Mouse (Mus musculus) embryonic facial prominence, embryonic 12.5 days (tissue): ENCODE results near the gene Gif. TPM values are rescaled to one million over a fixed set of nuclear protein-coding genes. Genes with fewer than 3 reads are reported as not detected.

ENCODE experiments used
- ATAC-seq: fragments of 200-750 bp; cut with Nextera tagmentation; 2 replicates; pipeline ENCODE4 v1.8.0; 2017; ENCODE audit not compliant: insufficient number of reproducible peaks, insufficient read depth, low FRiP score, low TSS enrichment
- H3K27ac ChIP-seq: fragments of 300-500 bp; sonication (generic); 2 replicates; pipeline ENCODE4 v1.5.1; 2016; ENCODE audit warnings: mild to moderate bottlenecking
- H3K27me3 ChIP-seq: fragments of 300-500 bp; sonication (generic); 2 replicates; pipeline ENCODE4 v1.6.1; 2016; ENCODE audit warnings: mild to moderate bottlenecking, moderate library complexity
- H3K36me3 ChIP-seq: fragments of 300-500 bp; sonication (generic); 2 replicates; pipeline ENCODE4 v1.6.1; 2016; ENCODE audit warnings: mild to moderate bottlenecking
- H3K4me1 ChIP-seq: fragments of 300-500 bp; sonication (generic); 2 replicates; pipeline ENCODE4 v1.6.1; 2016
- H3K4me2 ChIP-seq: fragments of 300-500 bp; sonication (generic); replicated peaks from 2 replicates; pipeline ENCODE4 v1.6.1; 2016; ENCODE audit warnings: mild to moderate bottlenecking, moderate library complexity
- H3K4me3 ChIP-seq: fragments of 300-500 bp; sonication (generic); 2 replicates; pipeline ENCODE4 v1.5.1; 2016; ENCODE audit warnings: mild to moderate bottlenecking
- H3K9ac ChIP-seq: fragments of 300-500 bp; sonication (generic); 2 replicates; pipeline ENCODE4 v1.6.1; 2016; ENCODE audit warnings: mild to moderate bottlenecking, moderate library complexity
- H3K9me3 ChIP-seq: fragments of 300-500 bp; sonication (generic); 2 replicates; pipeline ENCODE4 v1.6.1; 2016; ENCODE audit warnings: mild to moderate bottlenecking, moderate library complexity
- WGBS: fragments of 180-500 bp; shearing (Covaris S2); methylation state at CpG from one replicate; pipeline ENCODE4 v1.1.7; 2016; 5-methylcytosine and 5-hydroxymethylcytosine counted together
- polyA plus RNA-seq: library from polyadenylated mRNA; unstranded; fragments of >200 nt; fragmentation: Nextera tagmentation; extraction: Ambion mirVana; gene quantifications from 2 replicates; pipeline ENCODE4 v1.2.1, GENCODE M21; 2016

Gif gene
- polyA plus RNA-seq, result not detected in 2 replicates

DNA sequence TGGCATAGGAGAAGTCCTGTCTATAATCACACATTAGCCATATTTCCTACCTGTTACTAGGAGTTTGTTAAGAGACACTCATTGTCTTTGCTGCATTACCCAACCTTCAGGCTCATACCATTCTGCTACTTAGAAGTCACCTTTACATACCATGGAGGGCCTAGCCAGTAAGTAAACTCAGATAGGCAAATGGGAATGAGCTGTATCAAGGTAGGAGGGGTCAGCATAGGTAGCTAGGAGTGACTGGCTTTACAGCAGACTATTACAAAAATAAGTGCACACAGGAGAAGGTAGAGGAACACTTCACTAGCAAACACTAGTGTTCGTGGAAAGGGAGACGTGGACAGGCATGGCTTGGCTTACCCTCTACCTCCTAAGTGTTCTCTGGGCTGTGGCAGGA is at the start of gene Gif:
TSS of gene Gif (plus strand) at position 257 of the 400 bp plus-strand sequence.
- no peak for ATAC-seq
- Histone ChIP-seq H3K27me3 (no peaks in the 10 kb centered on the region), H3K9me3 (no peaks in the 10 kb centered on the region), H3K4me1 (no peaks in the 10 kb centered on the region), H3K4me2 (no peak within 1 kb of the TSS), H3K36me3 (no peaks in the 10 kb centered on the region), H3K4me3 (no peak within 1 kb of the TSS), H3K27ac (no peak within 1 kb of the TSS), H3K9ac (no peak within 1 kb of the TSS)
- WGBS, result 89% methylated on average over 2 of the region's 2 CpGs

DNA sequence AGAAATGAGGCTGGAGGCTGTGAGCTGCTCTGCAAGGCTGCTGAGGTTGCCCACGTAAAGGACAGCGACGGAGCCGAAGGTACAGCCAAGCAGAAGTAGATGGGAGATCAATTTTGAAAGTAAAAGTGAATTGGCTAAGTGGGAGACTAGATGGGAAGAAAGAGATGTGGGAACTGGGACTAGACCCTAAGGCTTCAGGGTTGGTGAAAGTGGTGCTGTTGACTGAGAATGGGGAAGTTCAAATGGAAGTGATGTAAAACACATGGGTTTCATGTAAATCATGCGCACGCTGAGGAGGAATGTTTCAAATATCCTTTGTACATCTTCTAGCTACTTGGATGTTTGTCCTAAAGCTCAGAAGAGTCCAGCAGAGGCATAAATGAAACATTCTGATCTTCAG is 49.0 kb upstream of the Gif start:
- Histone ChIP-seq H3K9me3 (no peaks in the 10 kb centered on the region), H3K27ac (no peak overlapping the region), H3K27me3 (no peaks in the 10 kb centered on the region), H3K9ac (no peak overlapping the region), H3K4me3 (no peak overlapping the region), H3K36me3 (no peaks in the 10 kb centered on the region), H3K4me2 (no peak overlapping the region), H3K4me1 (no peaks in the 10 kb centered on the region)
- ATAC-seq, result no peak
- 82% methylated on average over 6 of the region's 6 CpGs for WGBS

DNA sequence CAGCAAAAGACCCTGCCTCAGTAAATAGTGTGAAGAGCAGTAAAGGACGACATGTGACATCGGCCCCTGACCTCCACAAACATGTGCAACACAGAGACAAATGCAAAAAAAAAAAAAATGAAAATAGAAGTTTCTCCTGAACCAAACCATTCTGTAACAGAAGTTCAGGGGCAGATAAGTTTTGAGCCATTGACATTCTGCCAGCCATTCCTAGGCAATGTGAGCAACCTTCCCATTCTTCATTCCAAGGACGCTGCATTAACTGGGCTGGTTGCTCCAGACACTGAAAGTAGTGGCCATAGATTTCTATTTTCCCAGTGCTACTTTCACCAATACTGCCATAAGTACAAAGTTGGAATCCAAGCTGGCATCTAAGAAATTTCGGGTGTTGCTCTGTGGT is 34.9 kb upstream of the Gif start:
- 83% methylated on average over 4 of the region's 4 CpGs for WGBS
- H3K4me2 ChIP-seq, result no peak overlapping the region
- no peaks in the 10 kb centered on the region for H3K27me3 ChIP-seq
- no peak overlapping the region for H3K9ac ChIP-seq
- no peaks in the 10 kb centered on the region for H3K4me1 ChIP-seq
- no peak for ATAC-seq
- H3K9me3 ChIP-seq, result no peaks in the 10 kb centered on the region
- no peak overlapping the region for H3K27ac ChIP-seq
- no peak overlapping the region for H3K4me3 ChIP-seq
- H3K36me3 ChIP-seq, result no peaks in the 10 kb centered on the region

DNA sequence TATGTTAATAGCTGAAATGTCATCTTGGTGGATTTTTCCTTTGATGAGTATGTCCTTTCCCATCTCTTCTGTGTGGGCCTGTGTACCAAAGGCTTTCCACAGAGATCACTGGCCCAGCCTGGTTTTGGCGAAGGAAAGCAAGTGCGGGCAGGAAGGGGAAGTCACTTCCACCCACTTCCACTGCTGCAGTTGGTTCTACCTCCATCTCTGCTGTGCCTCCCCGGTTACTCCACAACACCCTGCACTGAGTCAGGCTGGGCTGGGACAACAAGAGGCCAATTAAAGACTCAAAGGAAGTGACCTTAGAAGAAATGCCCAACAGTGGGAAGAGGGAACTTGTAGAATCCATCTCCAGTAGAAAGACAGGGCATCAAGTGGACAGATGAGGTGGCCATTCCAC is 27.3 kb upstream of the Gif start:
- H3K4me3 ChIP-seq, result no peak overlapping the region
- no peaks in the 10 kb centered on the region for H3K36me3 ChIP-seq
- no peak overlapping the region for H3K4me2 ChIP-seq
- H3K4me1 ChIP-seq, result no peaks in the 10 kb centered on the region
- no peaks in the 10 kb centered on the region for H3K27me3 ChIP-seq
- no peak overlapping the region for H3K9ac ChIP-seq
- 82% methylated on average over 3 of the region's 3 CpGs for WGBS
- H3K9me3 ChIP-seq, result no peaks in the 10 kb centered on the region
- no peak overlapping the region for H3K27ac ChIP-seq
- ATAC-seq, result no peak

DNA sequence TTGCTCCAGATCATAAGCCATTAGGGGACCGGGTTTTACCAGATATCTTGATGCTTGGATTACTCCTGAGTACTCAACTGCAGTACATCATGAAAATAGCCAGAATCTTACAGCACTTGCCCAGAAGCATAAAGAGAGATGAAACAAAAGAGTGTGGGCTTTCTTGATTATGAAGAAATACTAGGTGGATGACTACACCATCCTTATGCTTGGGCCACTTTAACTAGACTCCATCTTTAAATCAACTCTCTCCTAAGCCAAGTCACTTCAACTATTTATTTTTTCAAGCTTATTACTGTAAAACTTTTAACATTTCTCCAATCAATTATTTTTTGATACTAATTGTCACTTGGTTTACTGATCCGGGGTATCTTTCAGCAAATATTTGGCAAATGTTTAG is 23.5 kb upstream of the Gif start:
- no peaks in the 10 kb centered on the region for H3K36me3 ChIP-seq
- H3K27ac ChIP-seq, result no peak overlapping the region
- H3K27me3 ChIP-seq, result no peaks in the 10 kb centered on the region
- no peaks in the 10 kb centered on the region for H3K4me1 ChIP-seq
- H3K4me2 ChIP-seq, result no peak overlapping the region
- no peak for ATAC-seq
- H3K9me3 ChIP-seq, result no peaks in the 10 kb centered on the region
- 84% methylated on average over 2 of the region's 2 CpGs for WGBS
- H3K9ac ChIP-seq, result no peak overlapping the region
- H3K4me3 ChIP-seq, result no peak overlapping the region

DNA sequence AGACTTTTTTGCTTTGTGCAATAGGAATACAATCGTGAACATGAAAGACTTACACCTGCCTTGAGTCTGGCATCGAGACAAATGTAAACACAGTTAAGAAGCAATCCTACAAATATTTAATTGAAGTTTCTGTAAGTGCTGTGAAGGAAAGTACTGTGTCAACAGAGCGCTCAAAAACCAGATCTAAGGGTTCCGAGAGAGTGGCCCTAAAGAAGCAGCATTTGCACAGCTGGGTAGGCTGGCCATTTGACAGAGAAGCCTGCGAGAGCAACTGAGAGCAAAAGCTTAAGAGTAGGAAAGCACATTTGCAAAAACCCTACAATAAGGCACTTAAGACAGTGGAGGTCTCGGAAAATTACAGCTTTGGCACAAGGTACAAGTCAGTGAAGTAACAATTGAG is 23.1 kb upstream of the Gif start:
- H3K4me1 ChIP-seq, result no peaks in the 10 kb centered on the region
- no peak overlapping the region for H3K4me3 ChIP-seq
- no peak overlapping the region for H3K4me2 ChIP-seq
- 83% methylated on average over 6 of the region's 6 CpGs for WGBS
- H3K27me3 ChIP-seq, result no peaks in the 10 kb centered on the region
- H3K9me3 ChIP-seq, result no peaks in the 10 kb centered on the region
- no peak for ATAC-seq
- no peak overlapping the region for H3K9ac ChIP-seq
- no peak overlapping the region for H3K27ac ChIP-seq
- no peaks in the 10 kb centered on the region for H3K36me3 ChIP-seq

DNA sequence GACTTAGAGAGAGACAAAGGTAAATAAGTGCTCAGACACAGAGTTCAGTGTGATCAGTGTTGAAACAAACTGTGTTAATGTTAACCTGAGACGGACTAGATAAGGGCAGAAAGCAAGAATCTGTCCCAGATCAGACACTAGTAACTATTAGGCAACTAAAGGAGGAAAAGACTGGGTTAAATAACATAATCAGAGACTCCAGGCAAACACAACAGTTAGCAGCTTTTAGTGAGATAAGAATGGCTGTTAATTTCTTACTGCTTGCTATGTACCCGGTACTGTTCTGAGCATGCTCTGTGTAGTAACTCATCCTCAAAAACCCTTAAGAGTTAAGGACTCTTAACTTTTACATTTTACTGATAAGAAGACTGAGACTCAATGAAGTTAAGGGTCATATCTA is 21.4 kb upstream of the Gif start:
- ATAC-seq, result no peak
- WGBS, result 87% methylated on average over 2 of the region's 2 CpGs
- H3K36me3 ChIP-seq, result no peaks in the 10 kb centered on the region
- H3K27ac ChIP-seq, result no peak overlapping the region
- H3K4me2 ChIP-seq, result no peak overlapping the region
- no peak overlapping the region for H3K9ac ChIP-seq
- H3K27me3 ChIP-seq, result no peaks in the 10 kb centered on the region
- H3K4me3 ChIP-seq, result no peak overlapping the region
- H3K9me3 ChIP-seq, result no peaks in the 10 kb centered on the region
- H3K4me1 ChIP-seq, result no peaks in the 10 kb centered on the region

DNA sequence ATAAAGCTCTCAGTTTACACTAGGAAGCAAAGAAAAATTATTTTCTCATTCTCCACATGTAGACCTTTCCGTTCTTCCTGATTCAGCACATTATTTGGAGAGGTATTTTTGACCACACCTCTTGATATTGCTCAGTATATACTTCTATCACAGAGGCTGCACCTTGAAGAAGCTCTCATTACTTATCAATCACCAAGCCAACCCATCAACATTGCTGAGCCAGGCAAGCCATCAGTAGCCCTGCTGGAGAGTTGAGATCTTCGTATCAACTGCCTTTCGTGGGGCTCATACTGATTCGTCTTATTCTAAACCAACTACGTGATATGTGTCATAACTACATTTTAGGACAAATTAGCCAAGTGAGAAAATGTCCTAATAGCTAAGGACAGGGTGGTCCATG is 20.1 kb upstream of the Gif start:
- Histone ChIP-seq H3K4me2 (no peak overlapping the region), H3K4me1 (no peaks in the 10 kb centered on the region), H3K36me3 (no peaks in the 10 kb centered on the region), H3K27ac (no peak overlapping the region), H3K27me3 (no peaks in the 10 kb centered on the region), H3K9me3 (no peaks in the 10 kb centered on the region), H3K9ac (no peak overlapping the region), H3K4me3 (no peak overlapping the region)
- ATAC-seq, result no peak
- 90% methylated on average over 5 of the region's 5 CpGs for WGBS

DNA sequence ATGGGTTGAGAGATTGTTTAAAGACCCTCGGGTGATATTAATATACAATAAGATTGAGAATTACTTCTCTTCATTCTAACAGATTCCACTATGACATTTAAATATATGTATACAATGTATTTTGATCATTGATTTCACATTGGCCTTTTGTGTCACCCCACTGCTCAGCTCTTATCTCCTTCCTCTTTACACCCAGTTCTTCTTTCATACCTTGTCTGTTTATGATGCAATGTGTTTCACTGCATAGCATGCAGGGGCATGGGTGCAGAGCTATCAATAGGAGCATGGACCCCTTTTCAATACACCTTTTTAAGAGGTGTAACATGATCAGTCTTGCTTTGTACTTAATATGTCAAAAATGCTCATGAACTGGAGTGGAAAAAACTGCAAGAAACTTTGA is 17.1 kb upstream of the Gif start:
- H3K36me3 ChIP-seq, result no peaks in the 10 kb centered on the region
- H3K4me3 ChIP-seq, result no peak overlapping the region
- ATAC-seq, result no peak
- no peak overlapping the region for H3K4me2 ChIP-seq
- H3K4me1 ChIP-seq, result no peaks in the 10 kb centered on the region
- no peaks in the 10 kb centered on the region for H3K27me3 ChIP-seq
- WGBS, result 73% methylated on average over 1 of the region's 1 CpGs
- H3K9me3 ChIP-seq, result no peaks in the 10 kb centered on the region
- no peak overlapping the region for H3K27ac ChIP-seq
- H3K9ac ChIP-seq, result no peak overlapping the region

DNA sequence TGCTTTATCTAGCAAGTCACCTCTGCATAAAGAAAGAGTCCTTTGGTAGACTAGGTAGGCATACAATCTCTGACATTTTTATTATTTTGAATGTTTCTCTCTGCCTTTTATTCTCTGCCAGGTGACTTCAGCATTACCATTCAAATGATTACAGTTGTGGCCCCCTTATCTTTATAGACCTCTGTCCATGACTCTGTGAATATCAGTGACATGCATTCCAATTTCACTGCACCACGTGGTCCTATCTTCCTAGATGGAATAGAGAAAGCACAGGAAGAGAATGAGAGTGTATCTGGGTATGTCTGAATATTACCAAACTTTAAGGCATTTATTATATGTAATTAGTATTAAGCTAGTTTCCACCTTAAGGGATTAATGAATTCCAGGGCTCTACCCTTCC is 10.9 kb upstream of the Gif start:
- Histone ChIP-seq H3K27ac (no peak overlapping the region), H3K27me3 (no peaks in the 10 kb centered on the region), H3K9ac (no peak overlapping the region), H3K36me3 (no peaks in the 10 kb centered on the region), H3K9me3 (no peaks in the 10 kb centered on the region), H3K4me1 (no peaks in the 10 kb centered on the region), H3K4me3 (no peak overlapping the region), H3K4me2 (no peak overlapping the region)
- WGBS, result 54% methylated on average over 1 of the region's 1 CpGs
- ATAC-seq, result no peak

DNA sequence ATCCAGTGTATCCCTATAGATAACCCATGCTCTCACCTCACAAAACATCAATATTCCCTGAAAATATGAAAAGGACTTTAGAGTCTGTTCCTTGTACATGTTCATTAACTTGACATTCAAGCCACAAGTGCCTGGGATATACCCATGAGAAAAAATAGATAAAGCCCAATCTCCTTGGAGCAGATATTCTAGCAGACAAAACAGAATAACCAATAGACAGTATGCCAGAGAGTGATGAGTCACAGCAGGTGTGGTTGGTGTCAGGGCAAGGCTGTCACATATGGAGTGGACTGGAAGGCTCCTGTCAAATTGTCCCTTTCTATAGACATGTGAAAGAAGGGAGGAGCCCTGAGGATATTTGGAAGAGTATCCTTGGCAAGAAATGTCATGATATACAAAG is 1.7 kb upstream of the Gif start:
- Histone ChIP-seq H3K36me3 (no peaks in the 10 kb centered on the region), H3K9me3 (no peaks in the 10 kb centered on the region), H3K27ac (no peak overlapping the region), H3K4me2 (no peak overlapping the region), H3K9ac (no peak overlapping the region), H3K4me3 (no peak overlapping the region), H3K27me3 (no peaks in the 10 kb centered on the region), H3K4me1 (no peaks in the 10 kb centered on the region)
- ATAC-seq, result no peak

DNA sequence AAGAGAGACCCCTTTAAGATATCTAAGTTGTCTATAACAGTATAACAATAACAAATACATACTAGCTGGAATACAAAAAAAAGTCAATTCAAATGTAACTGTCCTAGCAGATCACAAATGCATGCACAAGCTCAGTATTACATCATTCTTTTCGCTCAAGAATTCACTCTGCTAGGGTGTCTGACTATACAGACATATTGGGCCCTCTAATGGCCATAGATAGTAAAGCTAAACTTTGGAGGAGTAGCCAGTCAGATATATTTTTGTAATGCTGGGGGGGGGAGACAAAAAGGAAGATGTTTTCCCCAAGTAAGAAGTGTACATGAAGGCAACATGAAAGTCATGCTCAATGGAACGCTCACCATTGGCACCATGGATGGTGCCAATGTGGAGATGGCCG is 17.7 kb downstream of the Gif start:
- Histone ChIP-seq H3K4me2 (no peak overlapping the region), H3K27ac (no peak overlapping the region)
- WGBS, result 79% methylated on average over 3 of the region's 3 CpGs

DNA sequence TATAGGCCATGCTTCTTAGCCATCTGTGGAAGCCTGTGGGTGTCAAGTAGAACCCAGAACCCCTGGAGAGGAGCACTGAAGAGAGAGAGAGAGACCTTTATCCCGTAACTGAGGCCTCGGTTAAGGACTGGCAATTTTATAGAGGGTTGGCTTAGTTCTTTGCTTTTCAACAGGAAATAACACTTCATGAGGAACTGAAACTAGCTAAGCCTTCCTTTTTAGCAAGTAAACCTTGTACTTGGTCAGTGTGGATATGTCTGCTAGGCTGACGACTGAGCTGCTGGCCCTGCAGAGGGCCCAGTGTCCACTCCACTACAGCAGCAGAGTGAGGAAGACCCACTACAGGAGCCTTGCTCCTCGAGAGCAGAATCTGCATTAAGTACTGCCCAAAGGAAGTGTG is 19.1 kb downstream of the Gif start:
- Histone ChIP-seq H3K4me3 (no peak overlapping the region), H3K27ac (no peak overlapping the region), H3K4me1 (0 out of 2 replicates have a peak, but pooled peaks cover 5% of the 10 kb centered on the region), H3K27me3 (no peaks in the 10 kb centered on the region), H3K9ac (no peak overlapping the region), H3K36me3 (no peaks in the 10 kb centered on the region), H3K9me3 (no peaks in the 10 kb centered on the region), H3K4me2 (no peak overlapping the region)
- no peak for ATAC-seq
- 80% methylated on average over 4 of the region's 4 CpGs for WGBS

More for the DNA sequence above, 17.7 kb downstream of the Gif start:
- ATAC-seq, result no peak
- Histone ChIP-seq H3K27me3 (no peaks in the 10 kb centered on the region), H3K9me3 (no peaks in the 10 kb centered on the region), H3K4me1 (no peaks in the 10 kb centered on the region), H3K4me3 (no peak overlapping the region), H3K9ac (no peak overlapping the region), H3K36me3 (no peaks in the 10 kb centered on the region)
